Mouse (Mus musculus) forebrain, embryonic 15.5 days (tissue): ENCODE data around the gene Ddx28. TPM values are rescaled to one million over a fixed set of nuclear protein-coding genes. Genes with fewer than 3 reads are reported as not detected.

ENCODE experiments used
- ATAC-seq: fragments of 200-750 bp; cut with Nextera tagmentation; replicated peaks from 2 replicates; pipeline ENCODE4 v1.8.0; 2017; ENCODE audit warnings: mild to moderate bottlenecking, moderate TSS enrichment, moderate library complexity
- H3K27ac ChIP-seq: fragments of 300-500 bp; sonication (generic); replicated peaks from 2 replicates; pipeline ENCODE4 v1.5.1; 2015; ENCODE audit warnings: mild to moderate bottlenecking, inconsistent platforms
- H3K27me3 ChIP-seq: fragments of 300-500 bp; sonication (generic); 2 replicates; pipeline ENCODE4 v1.6.1; 2015; ENCODE audit warnings: inconsistent platforms
- H3K36me3 ChIP-seq: fragments of 300-500 bp; sonication (generic); 2 replicates; pipeline ENCODE4 v1.6.1; 2015; ENCODE audit warnings: mild to moderate bottlenecking, inconsistent platforms
- H3K4me1 ChIP-seq: fragments of 300-500 bp; sonication (generic); 2 replicates; pipeline ENCODE4 v1.6.1; 2015; ENCODE audit warnings: inconsistent platforms
- H3K4me2 ChIP-seq: fragments of 300-500 bp; sonication (generic); replicated peaks from 2 replicates; pipeline ENCODE4 v1.6.1; 2015; ENCODE audit warnings: mild to moderate bottlenecking, inconsistent platforms
- H3K4me3 ChIP-seq: fragments of 300-500 bp; sonication (generic); 2 replicates; pipeline ENCODE4 v1.5.1; 2015; ENCODE audit warnings: mild to moderate bottlenecking, inconsistent platforms
- H3K9ac ChIP-seq: fragments of 300-500 bp; sonication (generic); replicated peaks from 2 replicates; pipeline ENCODE4 v1.6.1; 2015; ENCODE audit warnings: mild to moderate bottlenecking, inconsistent platforms
- H3K9me3 ChIP-seq: fragments of 300-500 bp; sonication (generic); 2 replicates; pipeline ENCODE4 v1.6.1; 2016; ENCODE audit warnings: inconsistent platforms
- WGBS: fragments of 180-500 bp; shearing (Covaris S2); methylation state at CpG from one replicate; pipeline ENCODE4 v1.1.7; 2015; ENCODE audit warnings: mixed read lengths; 5-methylcytosine and 5-hydroxymethylcytosine counted together
- polyA plus RNA-seq: library from polyadenylated mRNA; unstranded; fragments of >200 nt; fragmentation: Nextera tagmentation; extraction: Ambion mirVana; gene quantifications from 2 replicates; pipeline ENCODE4 v1.2.1, GENCODE M21; 2015

Gene Ddx28
- polyA plus RNA-seq, 1 experiment from 2014 or later, result 23.0 TPM

DNA sequence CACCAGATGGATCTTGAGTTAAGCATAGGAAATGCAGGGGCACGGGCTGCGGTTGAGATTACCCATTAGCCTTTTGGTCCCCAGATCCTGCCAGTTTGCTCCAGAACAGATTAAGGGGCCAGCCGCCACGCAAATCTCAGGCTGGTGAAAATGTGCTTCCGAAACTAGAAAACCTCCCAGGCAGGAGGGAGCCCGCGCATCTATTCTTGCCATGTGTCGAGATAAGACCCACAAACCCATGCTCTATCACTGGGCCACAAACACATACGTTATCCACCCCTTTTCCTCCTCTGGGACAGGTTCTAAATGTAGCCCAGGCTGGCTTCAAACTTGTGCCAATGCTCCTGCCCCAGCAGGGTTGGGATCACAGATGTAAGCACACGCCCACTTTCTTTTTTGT is 50.1 kb downstream of the Ddx28 start:
- ATAC-seq, result no peak
- WGBS, result 88% methylated on average over 10 of the region's 10 CpGs
- Histone ChIP-seq H3K36me3 (no peaks in the 10 kb centered on the region), H3K4me1 (peaks cover 14% of the 10 kb centered on the region), H3K4me3 (no peak overlapping the region), H3K9me3 (no peaks in the 10 kb centered on the region), H3K27me3 (peaks cover 12% of the 10 kb centered on the region), H3K4me2 (no peak overlapping the region), H3K27ac (no peak overlapping the region), H3K9ac (no peak overlapping the region)

- Histone ChIP-seq H3K36me3 (no peaks in the 10 kb centered on the region), H3K9me3 (no peaks in the 10 kb centered on the region), H3K4me1 (peaks cover 9% of the 10 kb centered on the region), H3K4me3 (no peak overlapping the region), H3K27ac (no peak overlapping the region), H3K27me3 (peaks cover 9% of the 10 kb centered on the region), H3K4me2 (no peak overlapping the region), H3K9ac (no peak overlapping the region)
- ATAC-seq, result no peak
- 79% methylated on average over 14 of the region's 14 CpGs for WGBS
Observed at GRCm38 (mm10) chr8:105961101-105961500, 50.6 kb downstream of the Ddx28 start.

Other genes starting within 250 kb of the Ddx28 start
- 11.8 and 13.9 TPM in 2 replicates for gene Ranbp10, start 184.5 kb downstream of the Ddx28 start, polyA plus RNA-seq
- gene Tsnaxip1, start 184.2 kb downstream of the Ddx28 start, polyA plus RNA-seq, result 0.61 and 0.84 TPM in 2 replicates
- 65.0 and 66.4 TPM in 2 replicates for gene Cenpt, start 158.6 kb downstream of the Ddx28 start, polyA plus RNA-seq
- 70.5 and 73.6 TPM in 2 replicates for gene Thap11, start 156.8 kb downstream of the Ddx28 start, polyA plus RNA-seq
- gene Nutf2, start 151.3 kb downstream of the Ddx28 start, polyA plus RNA-seq, result 189 and 218 TPM in 2 replicates
- gene Edc4, start 131.0 kb downstream of the Ddx28 start, polyA plus RNA-seq, result 55.6 and 59.1 TPM in 2 replicates
- gene Nrn1l, start 118.3 kb downstream of the Ddx28 start, polyA plus RNA-seq, result not detected in 2 replicates
- gene Pskh1, start 111.4 kb downstream of the Ddx28 start, polyA plus RNA-seq, result 11.3 and 12.0 TPM in 2 replicates
- 2.0 and 2.2 TPM in 2 replicates for gene Ctrl, start 78.0 kb downstream of the Ddx28 start, polyA plus RNA-seq
- 36.3 and 39.7 TPM in 2 replicates for gene Psmb10, start 73.4 kb downstream of the Ddx28 start, polyA plus RNA-seq
- 0.41 and 0.50 TPM in 2 replicates for gene Lcat, start 68.5 kb downstream of the Ddx28 start, polyA plus RNA-seq
- gene Slc12a4, start 45.8 kb downstream of the Ddx28 start, polyA plus RNA-seq, result 9.3 and 10.1 TPM in 2 replicates
- not detected in 2 replicates for gene Dpep3, start 32.5 kb downstream of the Ddx28 start, polyA plus RNA-seq
- 24.1 and 26.3 TPM in 2 replicates for gene Dus2, start 20.5 kb downstream of the Ddx28 start, polyA plus RNA-seq
- not detected in 2 replicates for gene Dpep2nb, start 5.9 kb downstream of the Ddx28 start, polyA plus RNA-seq
- 4.1 and 4.8 TPM in 2 replicates for gene Nfatc3, start 47.0 kb upstream of the Ddx28 start, polyA plus RNA-seq
- gene Esrp2, start 125.1 kb upstream of the Ddx28 start, polyA plus RNA-seq, result 0.06 and 0.23 TPM in 2 replicates
- gene Pla2g15, start 138.5 kb upstream of the Ddx28 start, polyA plus RNA-seq, result 16.6 and 20.1 TPM in 2 replicates
- gene Slc7a6, start 157.0 kb upstream of the Ddx28 start, polyA plus RNA-seq, result 62.2 and 69.2 TPM in 2 replicates
- gene Slc7a6os, start 199.1 kb upstream of the Ddx28 start, polyA plus RNA-seq, result 41.1 and 43.8 TPM in 2 replicates
- gene Prmt7, start 199.1 kb upstream of the Ddx28 start, polyA plus RNA-seq, result 50.5 and 52.9 TPM in 2 replicates